Mouse (Mus musculus) gastrocnemius, postnatal 14 days (tissue): ENCODE results near the gene Rnf151. TPM values are rescaled to one million over a fixed set of nuclear protein-coding genes. Genes with fewer than 3 reads are reported as not detected.
A peak's percentile ranks its signal among the peaks of the same experiment; 100 is the strongest.

Experiments used
- DNase-seq: peaks from one replicate; pipeline ENCODE4 v3.0.0; 2021; ENCODE audit warnings: mixed read lengths
- intact Hi-C: fragments of 180-260 bp; cut with DNase I; formaldehyde crosslinking; loops from one replicate; pipeline ENCODE4 v1.15.1; 2025; ENCODE audit warnings: low total_unique reads
- long read RNA-seq, 2 experiments: library from polyadenylated mRNA; stranded (forward); transcript quantifications; one replicate each; pipeline ENCODE4 v2.0.0; 2021
- total RNA-seq, 2 experiments: library from RNA; stranded (reverse); gene quantifications; 2 replicates each; pipeline ENCODE4 v1.2.3; 2021

The Rnf151 gene
- total RNA-seq: not detected
- long read RNA-seq, experiment 1: 0 reads
- long read RNA-seq, experiment 2: 0 reads

- intact Hi-C loops: no loop called here
- no peak for DNase-seq
Observed at GRCm38 (mm10) chr17:24717943-24718342, at the start of gene Rnf151, which contains the start of gene Rps2. Gene Rnf151 (minus strand): TSS chr17:24718063. Gene Rps2 (plus strand): TSS chr17:24718116.

GRCm38 (mm10) chr17:24766266-24766875 is 48.5 kb upstream of the Rnf151 start:
- intact Hi-C loops: no loop called here
- DNase-seq: no peak

- intact Hi-C loops: no loop called here
- no peak for DNase-seq
Observed at GRCm38 (mm10) chr17:24765016-24765905, 47.4 kb upstream of the Rnf151 start.

- no peak for DNase-seq
- intact Hi-C loops: no loop called here
Observed at GRCm38 (mm10) chr17:24761121-24761520, 43.3 kb upstream of the Rnf151 start.

GRCm38 (mm10) chr17:24757394-24757793 is 39.5 kb upstream of the Rnf151 start:
- DNase-seq: no peak
- intact Hi-C loops: no loop called here

- intact Hi-C loops: no loop called here
- no peak for DNase-seq
Observed at GRCm38 (mm10) chr17:24752415-24753394, 34.8 kb upstream of the Rnf151 start, which contains the start of gene Hs3st6. Gene Hs3st6 (plus strand): TSS chr17:24752988.

- intact Hi-C loops: no loop called here
- no peak for DNase-seq
Observed at GRCm38 (mm10) chr17:24751528-24751927, 33.7 kb upstream of the Rnf151 start.

- DNase-seq: no peak
- intact Hi-C loops: loop anchor here (5.0 kb wide), 1 partner anchor 70 kb away; no protein-coding TSS in a partner anchor
Observed at GRCm38 (mm10) chr17:24746986-24747385, 29.1 kb upstream of the Rnf151 start.

- intact Hi-C loops: loop anchor here (5.0 kb wide), 1 partner anchor 71 kb away; no protein-coding TSS in a partner anchor
- DNase-seq: peak; percentile 78
Observed at GRCm38 (mm10) chr17:24745526-24746497, 27.9 kb upstream of the Rnf151 start.

- no peak for DNase-seq
- intact Hi-C loops: loop anchor here (5.0 kb wide), 1 partner anchor 138 kb away; no protein-coding TSS in a partner anchor
Observed at GRCm38 (mm10) chr17:24744381-24744780, 26.5 kb upstream of the Rnf151 start.

- intact Hi-C loops: loop anchor here (5.0 kb wide), 1 partner anchor 138 kb away; no protein-coding TSS in a partner anchor
- no peak for DNase-seq
Observed at GRCm38 (mm10) chr17:24743896-24744295, 26.0 kb upstream of the Rnf151 start.

- DNase-seq: no peak
- intact Hi-C loops: loop anchor here (5.0 kb wide), 1 partner anchor 140 kb away; no protein-coding TSS in a partner anchor
Observed at GRCm38 (mm10) chr17:24742307-24742706, 24.4 kb upstream of the Rnf151 start.

GRCm38 (mm10) chr17:24739926-24740325 is 22.1 kb upstream of the Rnf151 start:
- intact Hi-C loops: loop anchor here (5.0 kb wide), 1 partner anchor 142 kb away; no protein-coding TSS in a partner anchor
- no peak for DNase-seq

GRCm38 (mm10) chr17:24738238-24738637 is 20.4 kb upstream of the Rnf151 start:
- intact Hi-C loops: no loop called here

GRCm38 (mm10) chr17:24737135-24737810 is 19.4 kb upstream of the Rnf151 start:
- intact Hi-C loops: no loop called here
- DNase-seq: no peak

More at GRCm38 (mm10) chr17:24738238-24738637, 20.4 kb upstream of the Rnf151 start:
- no peak for DNase-seq

GRCm38 (mm10) chr17:24736330-24737051 is 18.6 kb upstream of the Rnf151 start, which contains the start of gene Msrb1:
Gene Msrb1 (plus strand): TSS chr17:24736642.
- peak; percentile 97 for DNase-seq
- intact Hi-C loops: no loop called here

- DNase-seq: no peak
- intact Hi-C loops: no loop called here
Observed at GRCm38 (mm10) chr17:24735446-24735845, 17.6 kb upstream of the Rnf151 start.
